Mouse (Mus musculus): ENCODE data around the gene Lmln.

GRCm38 (mm10) chr16:33014921-33015320 lies 47.4 kb upstream of the Lmln start:
- no peak for TF ChIP-seq CTCF (IDR thresholded peaks at IDR 0.05; ENCODE audit: extremely low read depth, insufficient read depth, insufficient read length, insufficient replicate concordance)
- no peak for TF ChIP-seq POLR2A (IDR thresholded peaks at IDR 0.05; ENCODE audit: low read depth, low read length)
